In genomic region chr14:7900481-7901049, GRCm38 (mm10) we compare ENCODE assay signal across 9 mouse cellular contexts. TPM values are rescaled to one million over a fixed set of nuclear protein-coding genes. Genes with fewer than 3 reads are reported as not detected.
DNase-seq lines count a peak whose midpoint lies in the region; ATAC-seq lines count a peak whose summit lies in the region.
"Had no signal": no experiment of that assay in that cellular context is flagged by ENCODE, and none has a peak within 500 bp of the region (broad histone marks: within the 10 kb centered on the region; RNA-seq: fewer than 3 reads in every experiment).

No protein-coding gene starts in this region.

- H3K4me1 ChIP-seq in forebrain, embryonic 10.5 days, result 0 out of 2 replicates have a peak, but pooled peaks cover 3% of the 10 kb centered on the region
- peaks cover 3% of the 10 kb centered on the region; the same call in 1 of the 2 replicates for H3K4me1 ChIP-seq in forebrain, embryonic 15.5 days
- peaks cover 10% of the 10 kb centered on the region for H3K4me1 ChIP-seq in hindbrain, embryonic 12.5 days
- peaks cover 16% of the 10 kb centered on the region; the same call in 1 of the 2 replicates for H3K4me1 ChIP-seq in neural tube, embryonic 14.5 days (ENCODE audit: control insufficient read depth, insufficient read depth, low read length)

- no peak overlapping the region for H3K4me3 ChIP-seq in forebrain, embryonic 10.5 days
- H3K4me3 ChIP-seq in forebrain, embryonic 15.5 days, result no peak overlapping the region
- H3K4me3 ChIP-seq in hindbrain, embryonic 12.5 days, result no peak overlapping the region
- H3K4me3 ChIP-seq in neural tube, embryonic 14.5 days (ENCODE audit: low read depth, low read length), result no peak overlapping the region

- ATAC-seq in forebrain, embryonic 15.5 days (replicated peaks), result no peak
- ATAC-seq in hindbrain, embryonic 12.5 days (ENCODE audit: low FRiP score), result no peak
- peak; percentile 31; the same call in 1 of the 2 replicates for ATAC-seq in neural tube, embryonic 14.5 days (ENCODE audit: low read depth)

- DNase-seq in forebrain, embryonic 10.5 days (ENCODE audit: extremely low spot score, low spot score), result no peak
- peak; percentile 66 to 70 for DNase-seq in frontal cortex, adult 2 months (ENCODE audit: extremely low spot score in 1 of 2, low spot score in 1 of 2)
- DNase-seq in layer of hippocampus, postnatal 36 days, result peak; percentile 27 to 44
- no peak for DNase-seq in MN1 (ENCODE audit: low spot score)
- no peak for DNase-seq in testis, postnatal 10 days (ENCODE audit: low spot score)

- 80% methylated on average over 11 of the region's 11 CpGs for WGBS in forebrain, embryonic 10.5 days
- WGBS in forebrain, embryonic 15.5 days, result 65% methylated on average over 11 of the region's 11 CpGs
- 64% methylated on average over 11 of the region's 11 CpGs for WGBS in hindbrain, embryonic 12.5 days
- WGBS in neural tube, embryonic 14.5 days, result 47% methylated on average over 11 of the region's 11 CpGs

- H3K9ac ChIP-seq in forebrain, embryonic 15.5 days (replicated peaks), result no peak overlapping the region
- H3K9ac ChIP-seq in hindbrain, embryonic 12.5 days, result no peak overlapping the region
- H3K9ac ChIP-seq in neural tube, embryonic 14.5 days (replicated peaks; ENCODE audit: low read depth, low read length), result no peak overlapping the region

- peaks cover 89% of the 10 kb centered on the region for H3K36me3 ChIP-seq in forebrain, embryonic 10.5 days (replicated peaks)
- H3K36me3 ChIP-seq in forebrain, embryonic 15.5 days, result peaks cover 33% of the 10 kb centered on the region
- H3K36me3 ChIP-seq in hindbrain, embryonic 12.5 days, result peaks cover 41% of the 10 kb centered on the region
- peaks cover 16% of the 10 kb centered on the region for H3K36me3 ChIP-seq in neural tube, embryonic 14.5 days (ENCODE audit: control insufficient read depth, insufficient read depth, low read length)

- H3K27me3 ChIP-seq in forebrain, embryonic 10.5 days (ENCODE audit: poor library complexity, severe bottlenecking), result no peaks in the 10 kb centered on the region
- H3K27me3 ChIP-seq in forebrain, embryonic 15.5 days, result no peaks in the 10 kb centered on the region
- no peaks in the 10 kb centered on the region for H3K27me3 ChIP-seq in hindbrain, embryonic 12.5 days
- H3K27me3 ChIP-seq in neural tube, embryonic 14.5 days (ENCODE audit: control insufficient read depth, insufficient read depth, low read length), result no peaks in the 10 kb centered on the region

- peak overlapping the region; percentile 9; the same call in 1 of the 2 replicates for H3K27ac ChIP-seq in forebrain, embryonic 10.5 days
- no peak overlapping the region for H3K27ac ChIP-seq in forebrain, embryonic 15.5 days (replicated peaks)
- H3K27ac ChIP-seq in hindbrain, embryonic 12.5 days, result peak overlapping the region; percentile 66
- H3K27ac ChIP-seq in neural tube, embryonic 14.5 days (ENCODE audit: low read depth, low read length), result peak overlapping the region; percentile 58

- H3K9me3 ChIP-seq in forebrain, embryonic 10.5 days, result no peaks in the 10 kb centered on the region
- H3K9me3 ChIP-seq in forebrain, embryonic 15.5 days, result no peaks in the 10 kb centered on the region
- H3K9me3 ChIP-seq in hindbrain, embryonic 12.5 days (replicated peaks), result no peaks in the 10 kb centered on the region
- H3K9me3 ChIP-seq in neural tube, embryonic 14.5 days (ENCODE audit: control insufficient read depth, low read length), result no peaks in the 10 kb centered on the region

- no peak overlapping the region for H3K4me2 ChIP-seq in forebrain, embryonic 15.5 days (replicated peaks)
- H3K4me2 ChIP-seq in hindbrain, embryonic 12.5 days (replicated peaks), result no peak overlapping the region
- H3K4me2 ChIP-seq in neural tube, embryonic 14.5 days (ENCODE audit: low read depth, low read length), result no peak overlapping the region

RNA-seq across cellular contexts. Expression of gene Gm45521, which starts 56.5 kb away (rescaled TPM):
- polyA plus RNA-seq in forebrain, embryonic 10.5 days (2016; fragmentation: Nextera tagmentation; extraction: Ambion mirVana), result 0.22 and 0.32 TPM in 2 replicates
- polyA plus RNA-seq in forebrain, embryonic 15.5 days (2015; fragmentation: Nextera tagmentation; extraction: Ambion mirVana), result not detected in 2 replicates
- not detected in 2 replicates for polyA plus RNA-seq in frontal cortex, adult 2 months (2012; rRNA removed)
- polyA plus RNA-seq in hindbrain, embryonic 12.5 days (2016; fragmentation: Nextera tagmentation; extraction: Ambion mirVana), result 0.67 TPM in 1 of 2 replicates, not detected in the other
- not detected for total RNA-seq in layer of hippocampus, postnatal 36 days (2021)
- not detected in 2 replicates for polyA plus RNA-seq in neural tube, embryonic 14.5 days (2014; fragmentation: Nextera tagmentation; extraction: Ambion mirVana)
- total RNA-seq: liver, adult 2 months had no signal
- polyA plus RNA-seq: liver, adult 2 months had no signal

Comparison
In these comparisons a context has a peak if more than half of its experiments do, and no peak if none do; other contexts are left out.
1. DNase-seq: peak in frontal cortex, adult 2 months (2 of 2) and layer of hippocampus, postnatal 36 days (2 of 2); none in forebrain, embryonic 10.5 days (single experiment), MN1 (single experiment) and testis, postnatal 10 days (single experiment).